Mouse (Mus musculus) gastrocnemius, postnatal 25 days (tissue): ENCODE results near the gene Grm8. TPM values are rescaled to one million over a fixed set of nuclear protein-coding genes. Genes with fewer than 3 reads are reported as not detected.

ENCODE experiments used
- DNase-seq: peaks from one replicate; pipeline ENCODE4 v3.0.0; 2022
- total RNA-seq, 2 experiments: library from RNA; stranded (reverse); gene quantifications; 1 replicate in 1 of 2; 2 replicates in 1 of 2; pipeline ENCODE4 v1.2.3; 2021

The Grm8 gene
- total RNA-seq, 2 experiments from 2014 or later, result 0.24 to 0.38 TPM

GRCm38 (mm10) chr6:27635898-27636297 lies 499.1 kb downstream of the Grm8 start:
- no peak for DNase-seq

DNA sequence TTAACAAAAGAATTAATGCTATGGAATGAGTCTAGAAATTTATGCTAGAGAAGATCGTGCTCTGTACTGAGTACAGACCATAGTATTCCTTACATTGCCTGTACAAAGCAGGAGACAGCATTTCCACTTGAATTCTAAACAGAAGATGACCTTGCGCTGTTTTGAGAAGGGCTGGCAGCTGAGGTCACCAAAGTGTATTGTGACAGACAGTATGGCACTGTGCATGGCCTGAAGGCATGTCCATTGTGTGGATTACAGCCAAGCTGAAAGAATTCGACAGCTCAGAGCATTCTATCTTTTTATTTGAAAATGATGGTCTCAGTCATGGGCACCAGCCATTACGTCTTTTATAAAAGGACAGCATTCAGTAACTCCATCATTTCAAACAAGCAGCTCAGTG lies 517.5 kb downstream of the Grm8 start:
- DNase-seq, result no peak

GRCm38 (mm10) chr6:27580485-27580884 lies 554.5 kb downstream of the Grm8 start:
- DNase-seq, result no peak

DNA sequence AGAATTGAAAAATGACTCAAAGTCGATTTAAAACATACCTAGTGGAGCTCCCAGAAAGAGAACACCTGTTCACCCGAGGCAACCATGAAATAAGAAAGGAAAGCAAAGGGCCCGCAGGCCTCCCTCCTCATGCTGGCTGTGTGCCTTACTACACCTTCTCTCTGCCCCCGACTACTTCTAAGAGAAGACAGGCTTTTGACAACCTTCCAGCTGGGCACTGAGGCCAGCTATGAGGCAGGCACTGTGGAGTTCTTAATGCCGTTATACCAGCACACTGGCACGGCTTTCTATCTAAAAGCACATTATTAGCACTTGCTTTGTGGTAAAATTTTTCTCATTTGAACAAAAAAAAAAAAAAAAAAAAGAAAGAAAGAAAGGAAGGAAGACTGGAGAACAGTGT lies 589.5 kb downstream of the Grm8 start:
- DNase-seq, result no peak

- no peak for DNase-seq
These were observed 617.4 kb downstream of the Grm8 start for GRCm38 (mm10) chr6:27517620-27518019.

DNA sequence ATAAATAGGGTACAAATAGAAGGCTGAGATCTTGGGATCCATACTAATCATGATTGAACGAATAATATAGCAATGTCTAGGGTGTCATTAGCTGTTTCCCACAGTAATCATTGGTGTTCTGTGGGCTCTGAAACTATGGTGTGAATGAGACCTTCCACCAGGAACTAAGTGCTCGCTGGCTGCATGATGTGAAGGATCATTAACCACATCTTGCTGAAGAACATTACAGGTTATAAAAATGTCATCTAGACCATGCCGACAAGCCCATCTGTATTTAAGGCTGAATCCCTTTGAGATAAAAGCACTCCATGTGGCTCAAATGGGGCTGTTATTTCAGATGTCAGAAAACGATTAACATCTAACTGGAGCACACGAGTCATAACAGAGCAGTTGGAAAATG lies 674.0 kb downstream of the Grm8 start:
- DNase-seq, result no peak

GRCm38 (mm10) chr6:27408473-27408872 lies 726.5 kb downstream of the Grm8 start:
- no peak for DNase-seq

GRCm38 (mm10) chr6:27372416-27372815 lies 762.6 kb downstream of the Grm8 start:
- no peak for DNase-seq

DNA sequence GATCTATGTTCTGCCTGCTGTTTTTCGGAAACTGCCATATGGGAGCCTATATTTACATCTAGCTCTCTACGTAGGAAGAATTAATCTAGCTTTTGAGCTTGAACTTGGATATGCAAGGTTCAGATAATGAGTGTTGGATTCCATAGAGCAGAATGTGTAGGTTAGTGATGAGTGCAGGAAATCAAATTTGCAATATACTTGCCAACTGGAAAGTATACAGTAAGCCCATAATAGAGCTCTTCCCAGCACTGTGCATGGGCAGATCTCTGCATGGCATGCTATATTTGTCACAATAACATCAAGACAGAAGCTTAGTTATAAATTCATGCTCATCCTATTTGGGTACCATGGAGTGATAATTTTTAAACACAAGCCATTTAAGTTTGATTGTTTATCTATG lies 763.9 kb downstream of the Grm8 start:
- no peak for DNase-seq

GRCm38 (mm10) chr6:27363775-27364174 lies 771.2 kb downstream of the Grm8 start:
- DNase-seq, result no peak

- DNase-seq, result no peak
These were observed 774.5 kb downstream of the Grm8 start for GRCm38 (mm10) chr6:27360440-27360839.

- DNase-seq, result no peak
These were observed 783.8 kb downstream of the Grm8 start for GRCm38 (mm10) chr6:27351147-27351546.

DNA sequence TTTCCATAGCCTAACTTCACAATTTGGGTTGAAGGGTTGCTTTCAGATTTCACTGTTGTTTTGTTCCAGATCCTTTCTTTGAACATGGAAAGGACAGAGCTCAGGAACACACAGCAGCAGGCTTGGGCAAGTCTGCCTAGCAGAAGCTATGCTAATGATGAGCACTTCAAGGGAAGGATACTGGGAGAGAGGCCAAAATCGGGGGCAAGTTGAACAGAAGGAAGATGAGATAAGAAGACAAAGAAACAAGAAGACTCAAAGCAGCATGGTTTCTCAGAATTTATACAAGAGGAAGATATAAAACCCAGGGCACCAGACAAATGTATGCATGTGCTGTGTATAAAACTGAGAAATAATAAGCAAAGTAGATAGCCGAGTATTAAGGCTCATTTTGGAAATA lies 786.7 kb downstream of the Grm8 start:
- no peak for DNase-seq

DNA sequence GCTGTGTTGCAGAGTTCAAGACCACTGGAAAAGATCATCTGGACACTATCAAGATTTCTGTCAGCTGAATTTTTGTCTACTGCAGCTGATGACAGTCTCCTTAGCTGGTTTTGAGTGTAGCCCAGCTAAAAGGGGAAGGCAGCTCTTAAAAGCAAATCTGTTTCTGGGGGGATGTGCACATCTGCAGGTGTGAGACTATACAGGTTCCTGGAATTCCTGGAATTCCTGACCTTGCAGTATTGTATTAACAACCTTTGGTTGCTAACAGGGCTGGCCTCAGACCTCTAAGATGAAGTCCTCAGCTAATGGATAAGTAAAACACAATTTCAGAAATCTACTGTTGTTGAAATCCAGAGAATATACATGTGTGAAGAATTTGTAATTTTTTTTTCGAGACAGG lies 788.7 kb downstream of the Grm8 start:
- DNase-seq, result no peak

- DNase-seq, result no peak
These were observed 794.8 kb downstream of the Grm8 start for GRCm38 (mm10) chr6:27340131-27340530.

- DNase-seq, result no peak
These were observed 816.4 kb downstream of the Grm8 start for GRCm38 (mm10) chr6:27318575-27318974.

- no peak for DNase-seq
These were observed 817.6 kb downstream of the Grm8 start for GRCm38 (mm10) chr6:27317422-27317821.

- no peak for DNase-seq
These were observed 819.0 kb downstream of the Grm8 start for GRCm38 (mm10) chr6:27316018-27316417.

GRCm38 (mm10) chr6:27314273-27315009 lies 820.5 kb downstream of the Grm8 start:
- no peak for DNase-seq

- DNase-seq, result no peak
These were observed 824.6 kb downstream of the Grm8 start for GRCm38 (mm10) chr6:27310401-27310800.

GRCm38 (mm10) chr6:27305351-27305750 lies 829.6 kb downstream of the Grm8 start:
- no peak for DNase-seq

DNA sequence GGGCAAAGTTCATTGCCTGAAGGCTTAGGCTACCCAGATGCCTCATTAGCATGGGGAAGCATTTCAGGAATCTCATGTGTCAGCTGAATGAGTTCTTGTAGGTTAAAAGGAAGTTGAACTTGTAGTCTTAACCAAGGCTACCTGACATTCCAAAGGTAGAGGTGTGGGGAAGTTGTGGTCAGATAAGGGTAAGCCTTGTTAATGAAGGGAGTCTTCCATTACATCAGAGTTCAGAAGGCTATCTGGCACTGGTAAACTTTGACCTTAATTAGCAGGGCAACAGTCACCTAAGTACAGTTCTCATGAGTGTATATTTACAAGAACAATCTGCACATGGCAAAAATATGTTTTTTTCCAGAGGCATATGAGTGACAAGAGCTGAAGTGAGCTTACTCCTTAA lies 870.0 kb downstream of the Grm8 start:
- no peak for DNase-seq

- no peak for DNase-seq
These were observed 872.4 kb downstream of the Grm8 start for GRCm38 (mm10) chr6:27262611-27263010.

GRCm38 (mm10) chr6:27240416-27240815 lies 894.6 kb downstream of the Grm8 start:
- DNase-seq, result peak; percentile 52

DNA sequence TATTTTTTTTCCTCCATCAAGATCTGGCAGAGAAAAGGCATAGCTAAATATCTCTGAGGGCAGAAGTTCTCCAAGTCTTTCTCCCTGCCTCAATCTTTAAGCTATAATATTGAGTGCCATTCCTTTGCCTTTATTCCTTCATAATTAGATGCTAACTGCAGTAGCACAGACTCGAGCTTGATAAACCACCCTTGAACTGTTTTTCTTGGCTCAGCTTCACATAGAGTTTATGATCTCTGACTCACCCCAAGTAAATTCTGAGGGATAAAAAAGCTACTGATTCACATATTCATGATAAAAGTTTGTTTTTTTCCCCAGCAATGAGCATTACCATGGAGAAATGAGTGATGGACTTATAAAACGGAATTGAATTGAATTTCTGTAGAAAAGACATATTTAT lies 895.0 kb downstream of the Grm8 start:
- DNase-seq, result no peak
